In the genomic region with DNA sequence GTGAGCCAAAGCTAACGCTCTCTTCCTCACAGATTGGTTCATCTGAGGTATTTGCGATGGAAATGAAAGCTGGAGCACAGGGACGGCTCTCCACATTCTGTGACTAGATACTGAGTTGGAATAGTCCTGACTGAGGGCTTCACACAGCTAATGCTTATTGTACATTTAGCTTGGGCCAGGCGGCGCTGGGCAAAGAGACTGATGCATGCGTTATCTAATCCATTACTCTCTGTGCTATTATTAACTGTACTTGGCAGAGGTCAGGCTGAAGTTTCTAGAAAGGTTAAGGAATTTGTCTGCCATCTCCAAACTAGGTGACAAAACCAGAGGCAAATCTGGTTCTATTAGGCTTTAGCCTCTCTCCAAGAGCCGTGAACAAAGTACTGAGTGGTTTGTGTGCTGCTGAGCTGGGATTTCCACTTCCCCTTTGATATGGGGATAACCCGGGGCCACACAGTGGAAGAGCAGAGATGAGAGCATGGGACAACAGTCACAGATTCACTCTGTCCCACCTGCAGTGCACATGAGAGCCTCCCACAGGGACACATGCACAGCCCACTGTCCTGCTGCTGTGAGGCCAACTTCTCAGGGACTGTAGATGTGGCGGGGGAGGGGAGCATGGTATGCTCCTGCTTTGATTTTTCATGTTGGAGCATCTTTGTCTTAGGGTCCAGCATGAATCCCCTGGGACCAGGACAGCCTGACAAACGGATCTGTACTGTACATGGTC, we compare ENCODE assay signal across 21 mouse cellular contexts.
DNase-seq lines count a peak whose midpoint lies in the region; ATAC-seq and TF ChIP-seq lines count a peak whose summit lies in the region.
"Had no signal": no experiment of that assay in that cellular context is flagged by ENCODE, and none has a peak within 500 bp of the region (broad histone marks: within the 10 kb centered on the region; RNA-seq: fewer than 3 reads in every experiment).

No protein-coding gene starts in this region.

- peak; percentile 24 for DNase-seq in CH12.LX (ENCODE audit: extremely low read depth)
- DNase-seq in heart, adult 18-20 months = peak; percentile 28 to 43
- DNase-seq in heart, postnatal 14 days = peak; percentile 8 to 21
- DNase-seq in ovary, postnatal 10 days (ENCODE audit: low spot score) = no peak
- no peak for DNase-seq in frontal cortex, postnatal 10 days (ENCODE audit: low spot score in 2 of 2)
- DNase-seq: adrenal gland, postnatal 25 days; cerebellum, adult 8-10 months; forebrain, postnatal 0 days; kidney, adult 18-20 months; layer of hippocampus, adult 9-11 months; thymus, adult 2 months had no signal

- TF ChIP-seq CTCF in CH12.LX (conservative IDR thresholded peaks at IDR 0.05 in 1 of 2, IDR thresholded peaks at IDR 0.05 in 1 of 2; ENCODE audit: low read depth in 2 of 2, low read length in 2 of 2) = no peak

- no peak for ATAC-seq in heart, embryonic 13.5 days (ENCODE audit: extremely low read depth, insufficient number of reproducible peaks, low FRiP score, low TSS enrichment)
- ATAC-seq in forebrain, embryonic 15.5 days (replicated peaks) = no peak
- ATAC-seq: forebrain, postnatal 0 days had no signal

- no peak overlapping the region for H3K27ac ChIP-seq in CH12.LX (ENCODE audit: insufficient read depth, low read depth)
- H3K27ac ChIP-seq in heart, embryonic 13.5 days (replicated peaks) = peak overlapping the region; percentile 79
- no peak overlapping the region for H3K27ac ChIP-seq in forebrain, embryonic 15.5 days (replicated peaks)
- H3K27ac ChIP-seq: embryonic facial prominence, embryonic 15.5 days; hindbrain, embryonic 13.5 days; kidney, postnatal 0 days; liver, embryonic 14.5 days; lung, embryonic 15.5 days; macrophage; neural tube, embryonic 15.5 days; stomach, postnatal 0 days had no signal

- no peak for TF ChIP-seq EP300 in CH12.LX (IDR thresholded peaks at IDR 0.05; ENCODE audit: low read length)

- no peak overlapping the region for H3K4me2 ChIP-seq in CH12.LX (ENCODE audit: insufficient read depth, low read depth, poor library complexity, severe bottlenecking)
- peak overlapping the region; percentile 14; the same call in 1 of the 2 replicates for H3K4me2 ChIP-seq in heart, embryonic 13.5 days
- no peak overlapping the region for H3K4me2 ChIP-seq in forebrain, embryonic 15.5 days (replicated peaks)
- H3K4me2 ChIP-seq: embryonic facial prominence, embryonic 15.5 days; hindbrain, embryonic 13.5 days; lung, embryonic 15.5 days; neural tube, embryonic 15.5 days had no signal

- no peak overlapping the region for H3K9ac ChIP-seq in CH12.LX (ENCODE audit: insufficient read depth, low read depth)
- H3K9ac ChIP-seq in heart, embryonic 13.5 days = peak overlapping the region; percentile 8; the same call in 1 of the 2 replicates
- H3K9ac ChIP-seq in forebrain, embryonic 15.5 days (replicated peaks) = no peak overlapping the region
- H3K9ac ChIP-seq: embryonic facial prominence, embryonic 15.5 days; forebrain, postnatal 0 days; hindbrain, embryonic 13.5 days; liver, embryonic 14.5 days; lung, embryonic 15.5 days; neural tube, embryonic 15.5 days had no signal

- TF ChIP-seq POLR2A in CH12.LX (IDR thresholded peaks at IDR 0.05; ENCODE audit: low read depth, low read length) = no peak

- dilution Hi-C loops in CH12.LX (cut with MboI; ENCODE audit: extremely low pct_ligation_motif_present, extremely low pct_unique_long_range_greater_than_20kb, low sequenced_read_pairs) = no loop called here

- H3K9me3 ChIP-seq in CH12.LX (replicated peaks; ENCODE audit: low read length) = no peaks in the 10 kb centered on the region
- H3K9me3 ChIP-seq in heart, embryonic 13.5 days = no peaks in the 10 kb centered on the region
- H3K9me3 ChIP-seq in forebrain, embryonic 15.5 days = no peaks in the 10 kb centered on the region
- H3K9me3 ChIP-seq: embryonic facial prominence, embryonic 15.5 days; hindbrain, embryonic 13.5 days; lung, embryonic 15.5 days; neural tube, embryonic 15.5 days had no signal

- H3K4me3 ChIP-seq in CH12.LX (replicated peaks in 1 of 3; ENCODE audit: low read depth in 2 of 3, low read length in 2 of 3, poor library complexity in 1 of 3) = no peak overlapping the region
- no peak overlapping the region for H3K4me3 ChIP-seq in heart, embryonic 13.5 days
- H3K4me3 ChIP-seq in forebrain, embryonic 15.5 days = no peak overlapping the region
- H3K4me3 ChIP-seq: embryonic facial prominence, embryonic 15.5 days; hindbrain, embryonic 13.5 days; lung, embryonic 15.5 days; neural tube, embryonic 15.5 days had no signal

- intact Hi-C loops in heart, postnatal 14 days (cut with DNase I) = no loop called here

- TF ChIP-seq RAD21 in CH12.LX (IDR thresholded peaks at IDR 0.05; ENCODE audit: low read depth, low read length) = no peak

- H3K36me3 ChIP-seq in CH12.LX (replicated peaks in 1 of 2; ENCODE audit: control insufficient read depth in 1 of 2, insufficient read depth in 1 of 2, low read length in 1 of 2) = no peaks in the 10 kb centered on the region
- H3K36me3 ChIP-seq in heart, embryonic 13.5 days = no peaks in the 10 kb centered on the region
- H3K36me3 ChIP-seq in forebrain, embryonic 15.5 days = no peaks in the 10 kb centered on the region
- H3K36me3 ChIP-seq: embryonic facial prominence, embryonic 15.5 days; hindbrain, embryonic 13.5 days; lung, embryonic 15.5 days; neural tube, embryonic 15.5 days had no signal

- H3K79me2 ChIP-seq in CH12.LX (replicated peaks; ENCODE audit: control insufficient read depth, extremely low read depth, insufficient read depth, poor library complexity, severe bottlenecking) = no peaks in the 10 kb centered on the region

- peaks cover 2 to 20% of the 10 kb centered on the region in 2 experiments; a peak in 2 of 4 replicates for H3K4me1 ChIP-seq in CH12.LX (ENCODE audit: control insufficient read depth in 1 of 2, insufficient read depth in 2 of 2)
- peaks cover 30% of the 10 kb centered on the region for H3K4me1 ChIP-seq in heart, embryonic 13.5 days
- H3K4me1 ChIP-seq in forebrain, embryonic 15.5 days = no peaks in the 10 kb centered on the region
- H3K4me1 ChIP-seq: embryonic facial prominence, embryonic 15.5 days; hindbrain, embryonic 13.5 days; lung, embryonic 15.5 days; neural tube, embryonic 15.5 days had no signal

- H3K27me3 ChIP-seq in CH12.LX (replicated peaks) = no peaks in the 10 kb centered on the region
- no peaks in the 10 kb centered on the region for H3K27me3 ChIP-seq in heart, embryonic 13.5 days (replicated peaks)
- no peaks in the 10 kb centered on the region for H3K27me3 ChIP-seq in forebrain, embryonic 15.5 days
- H3K27me3 ChIP-seq: embryonic facial prominence, embryonic 15.5 days; hindbrain, embryonic 13.5 days; lung, embryonic 15.5 days; neural tube, embryonic 15.5 days had no signal

- 39% methylated on average over 10 of the region's 10 CpGs for WGBS in heart, embryonic 13.5 days
- 88% methylated on average over 10 of the region's 10 CpGs for WGBS in forebrain, embryonic 15.5 days

- in situ Hi-C loops in CH12.LX (cut with MboI; ENCODE audit: low pct_ligation_motif_present, low pct_unique_long_range_greater_than_20kb, low sequenced_read_pairs) = loop anchor here (10.0 to 25.0 kb wide), 2 partner anchors 98 to 410 kb away; no protein-coding TSS in a partner anchor

TF ChIP-seq in CH12.LX, 34 proteins besides CTCF, POLR2A, EP300 and RAD21:
- TF ChIP-seq E2F4 (IDR thresholded peaks at IDR 0.05; ENCODE audit: insufficient replicate concordance, low read depth, low read length) (no peak), BHLHE40 (IDR thresholded peaks at IDR 0.05; ENCODE audit: low read depth, low read length) (peak; percentile 59; the same call in 1 of the 2 replicates)

Comparison
In these comparisons a context has a peak if more than half of its experiments do, and no peak if none do; other contexts are left out.
1. DNase-seq: peak in CH12.LX (single experiment), heart, adult 18-20 months (2 of 2) and heart, postnatal 14 days (2 of 2); none in ovary, postnatal 10 days (single experiment) and frontal cortex, postnatal 10 days (0 of 2).